Mouse (Mus musculus): ENCODE data around the gene Arl2bp. TPM values are rescaled to one million over a fixed set of nuclear protein-coding genes. Genes with fewer than 3 reads are reported as not detected.
A peak's percentile ranks its signal among the peaks of the same experiment; 100 is the strongest.

Arl2bp gene
- polyA plus RNA-seq, 1 experiment from 2014 or later, result 71.1 TPM

GRCm38 (mm10) chr8:94652951-94653350, 13.4 kb upstream of the Arl2bp start:
- peaks cover 41% of the 10 kb centered on the region for H3K36me3 ChIP-seq (ENCODE audit: control insufficient read depth, insufficient read depth, low read length)
- no peak overlapping the region for H3K9ac ChIP-seq (replicated peaks; ENCODE audit: low read depth, low read length)
- ATAC-seq (ENCODE audit: low read depth), result no peak
- no peak overlapping the region for H3K4me2 ChIP-seq (ENCODE audit: low read depth, low read length)
- H3K4me3 ChIP-seq (ENCODE audit: low read depth, low read length), result no peak overlapping the region
- no peaks in the 10 kb centered on the region for H3K27me3 ChIP-seq (ENCODE audit: control insufficient read depth, insufficient read depth, low read length)
- WGBS, result 85% methylated on average over 3 of the region's 3 CpGs
- no peaks in the 10 kb centered on the region for H3K4me1 ChIP-seq (ENCODE audit: control insufficient read depth, insufficient read depth, low read length)
- H3K9me3 ChIP-seq (ENCODE audit: control insufficient read depth, low read length), result no peaks in the 10 kb centered on the region
- no peak overlapping the region for H3K27ac ChIP-seq (ENCODE audit: low read depth, low read length)

GRCm38 (mm10) chr8:94654994-94655393, 11.4 kb upstream of the Arl2bp start:
- Histone ChIP-seq H3K36me3 (ENCODE audit: control insufficient read depth, insufficient read depth, low read length) (peaks cover 33% of the 10 kb centered on the region), H3K9me3 (ENCODE audit: control insufficient read depth, low read length) (no peaks in the 10 kb centered on the region), H3K9ac (replicated peaks; ENCODE audit: low read depth, low read length) (no peak overlapping the region), H3K4me3 (ENCODE audit: low read depth, low read length) (no peak overlapping the region), H3K27me3 (ENCODE audit: control insufficient read depth, insufficient read depth, low read length) (no peaks in the 10 kb centered on the region), H3K4me2 (ENCODE audit: low read depth, low read length) (no peak overlapping the region), H3K27ac (ENCODE audit: low read depth, low read length) (no peak overlapping the region), H3K4me1 (ENCODE audit: control insufficient read depth, insufficient read depth, low read length) (no peaks in the 10 kb centered on the region)
- ATAC-seq (ENCODE audit: low read depth), result no peak

- no peaks in the 10 kb centered on the region for H3K9me3 ChIP-seq (ENCODE audit: control insufficient read depth, low read length)
- H3K27me3 ChIP-seq (ENCODE audit: control insufficient read depth, insufficient read depth, low read length), result no peaks in the 10 kb centered on the region
- no peaks in the 10 kb centered on the region for H3K4me1 ChIP-seq (ENCODE audit: control insufficient read depth, insufficient read depth, low read length)
- no peak overlapping the region for H3K27ac ChIP-seq (ENCODE audit: low read depth, low read length)
- WGBS, result 99% methylated on average over 2 of the region's 2 CpGs
- no peak overlapping the region for H3K4me3 ChIP-seq (ENCODE audit: low read depth, low read length)
- H3K36me3 ChIP-seq (ENCODE audit: control insufficient read depth, insufficient read depth, low read length), result peaks cover 20% of the 10 kb centered on the region
- no peak overlapping the region for H3K9ac ChIP-seq (replicated peaks; ENCODE audit: low read depth, low read length)
- no peak overlapping the region for H3K4me2 ChIP-seq (ENCODE audit: low read depth, low read length)
- ATAC-seq (ENCODE audit: low read depth), result no peak
Observed at GRCm38 (mm10) chr8:94658031-94658430, 8.4 kb upstream of the Arl2bp start.

GRCm38 (mm10) chr8:94660418-94660817, 6.0 kb upstream of the Arl2bp start:
- Histone ChIP-seq H3K36me3 (ENCODE audit: control insufficient read depth, insufficient read depth, low read length) (peaks cover 8% of the 10 kb centered on the region; the same call in 1 of the 2 replicates), H3K4me1 (ENCODE audit: control insufficient read depth, insufficient read depth, low read length) (no peaks in the 10 kb centered on the region), H3K4me3 (ENCODE audit: low read depth, low read length) (no peak overlapping the region), H3K9ac (replicated peaks; ENCODE audit: low read depth, low read length) (no peak overlapping the region), H3K9me3 (ENCODE audit: control insufficient read depth, low read length) (no peaks in the 10 kb centered on the region), H3K27ac (ENCODE audit: low read depth, low read length) (no peak overlapping the region), H3K4me2 (ENCODE audit: low read depth, low read length) (no peak overlapping the region), H3K27me3 (ENCODE audit: control insufficient read depth, insufficient read depth, low read length) (no peaks in the 10 kb centered on the region)
- no peak for ATAC-seq (ENCODE audit: low read depth)
- 79% methylated on average over 4 of the region's 4 CpGs for WGBS

GRCm38 (mm10) chr8:94664722-94665121, 1.7 kb upstream of the Arl2bp start:
- Histone ChIP-seq H3K4me2 (ENCODE audit: low read depth, low read length) (no peak overlapping the region), H3K36me3 (ENCODE audit: control insufficient read depth, insufficient read depth, low read length) (peaks cover 9% of the 10 kb centered on the region), H3K9me3 (ENCODE audit: control insufficient read depth, low read length) (no peaks in the 10 kb centered on the region), H3K4me1 (ENCODE audit: control insufficient read depth, insufficient read depth, low read length) (peaks cover 9% of the 10 kb centered on the region; the same call in 1 of the 2 replicates), H3K27ac (ENCODE audit: low read depth, low read length) (no peak overlapping the region), H3K9ac (replicated peaks; ENCODE audit: low read depth, low read length) (no peak overlapping the region), H3K4me3 (ENCODE audit: low read depth, low read length) (no peak overlapping the region), H3K27me3 (ENCODE audit: control insufficient read depth, insufficient read depth, low read length) (no peaks in the 10 kb centered on the region)
- 77% methylated on average over 2 of the region's 2 CpGs for WGBS
- ATAC-seq (ENCODE audit: low read depth), result no peak

- WGBS, result 72% methylated on average over 5 of the region's 5 CpGs
- no peak overlapping the region for H3K4me3 ChIP-seq (ENCODE audit: low read depth, low read length)
- no peak overlapping the region for H3K27ac ChIP-seq (ENCODE audit: low read depth, low read length)
- H3K4me1 ChIP-seq (ENCODE audit: control insufficient read depth, insufficient read depth, low read length), result 0 out of 2 replicates have a peak, but pooled peaks cover 2% of the 10 kb centered on the region
- peaks cover 44% of the 10 kb centered on the region for H3K36me3 ChIP-seq (ENCODE audit: control insufficient read depth, insufficient read depth, low read length)
- no peaks in the 10 kb centered on the region for H3K27me3 ChIP-seq (ENCODE audit: control insufficient read depth, insufficient read depth, low read length)
- H3K4me2 ChIP-seq (ENCODE audit: low read depth, low read length), result no peak overlapping the region
- ATAC-seq (ENCODE audit: low read depth), result no peak
- H3K9me3 ChIP-seq (ENCODE audit: control insufficient read depth, low read length), result no peaks in the 10 kb centered on the region
- no peak overlapping the region for H3K9ac ChIP-seq (replicated peaks; ENCODE audit: low read depth, low read length)
Observed at GRCm38 (mm10) chr8:94674384-94674783, 8.0 kb downstream of the Arl2bp start.

GRCm38 (mm10) chr8:94675923-94676322, 9.5 kb downstream of the Arl2bp start:
- Histone ChIP-seq H3K4me1 (ENCODE audit: control insufficient read depth, insufficient read depth, low read length) (0 out of 2 replicates have a peak, but pooled peaks cover 2% of the 10 kb centered on the region), H3K9ac (replicated peaks; ENCODE audit: low read depth, low read length) (no peak overlapping the region), H3K4me2 (ENCODE audit: low read depth, low read length) (no peak overlapping the region), H3K4me3 (ENCODE audit: low read depth, low read length) (no peak overlapping the region), H3K9me3 (ENCODE audit: control insufficient read depth, low read length) (no peaks in the 10 kb centered on the region), H3K36me3 (ENCODE audit: control insufficient read depth, insufficient read depth, low read length) (peaks cover 40% of the 10 kb centered on the region), H3K27ac (ENCODE audit: low read depth, low read length) (no peak overlapping the region), H3K27me3 (ENCODE audit: control insufficient read depth, insufficient read depth, low read length) (no peaks in the 10 kb centered on the region)
- WGBS, result 90% methylated on average over 6 of the region's 6 CpGs
- ATAC-seq (ENCODE audit: low read depth), result no peak

- Histone ChIP-seq H3K4me3 (ENCODE audit: low read depth, low read length) (no peak overlapping the region), H3K4me2 (ENCODE audit: low read depth, low read length) (no peak overlapping the region), H3K36me3 (ENCODE audit: control insufficient read depth, insufficient read depth, low read length) (peaks cover 14% of the 10 kb centered on the region; the same call in 1 of the 2 replicates), H3K27me3 (ENCODE audit: control insufficient read depth, insufficient read depth, low read length) (no peaks in the 10 kb centered on the region), H3K9ac (replicated peaks; ENCODE audit: low read depth, low read length) (no peak overlapping the region), H3K4me1 (ENCODE audit: control insufficient read depth, insufficient read depth, low read length) (0 out of 2 replicates have a peak, but pooled peaks cover 2% of the 10 kb centered on the region), H3K27ac (ENCODE audit: low read depth, low read length) (peak overlapping the region; percentile 53; the same call in 1 of the 2 replicates), H3K9me3 (ENCODE audit: control insufficient read depth, low read length) (no peaks in the 10 kb centered on the region)
- 40% methylated on average over 9 of the region's 9 CpGs for WGBS
- no peak for ATAC-seq (ENCODE audit: low read depth)
Observed at GRCm38 (mm10) chr8:94678582-94678981, 12.2 kb downstream of the Arl2bp start.

GRCm38 (mm10) chr8:94680414-94680813, 14.0 kb downstream of the Arl2bp start:
- H3K4me1 ChIP-seq (ENCODE audit: control insufficient read depth, insufficient read depth, low read length), result 0 out of 2 replicates have a peak, but pooled peaks cover 2% of the 10 kb centered on the region
- H3K27ac ChIP-seq (ENCODE audit: low read depth, low read length), result no peak overlapping the region
- H3K4me2 ChIP-seq (ENCODE audit: low read depth, low read length), result no peak overlapping the region
- H3K9ac ChIP-seq (replicated peaks; ENCODE audit: low read depth, low read length), result no peak overlapping the region
- H3K27me3 ChIP-seq (ENCODE audit: control insufficient read depth, insufficient read depth, low read length), result no peaks in the 10 kb centered on the region
- 0 out of 2 replicates have a peak, but pooled peaks cover 6% of the 10 kb centered on the region for H3K36me3 ChIP-seq (ENCODE audit: control insufficient read depth, insufficient read depth, low read length)
- no peaks in the 10 kb centered on the region for H3K9me3 ChIP-seq (ENCODE audit: control insufficient read depth, low read length)
- no peak overlapping the region for H3K4me3 ChIP-seq (ENCODE audit: low read depth, low read length)
- 95% methylated on average over 3 of the region's 3 CpGs for WGBS
- ATAC-seq (ENCODE audit: low read depth), result no peak

Measured in neural tube, embryonic 14.5 days (tissue).